Mouse (Mus musculus) right cerebral cortex, postnatal 14 days (tissue): ENCODE results near the gene Grk4.

ENCODE experiments used
- DNase-seq: peaks from one replicate; pipeline ENCODE4 v3.0.0; 2022

The Grk4 gene

DNA sequence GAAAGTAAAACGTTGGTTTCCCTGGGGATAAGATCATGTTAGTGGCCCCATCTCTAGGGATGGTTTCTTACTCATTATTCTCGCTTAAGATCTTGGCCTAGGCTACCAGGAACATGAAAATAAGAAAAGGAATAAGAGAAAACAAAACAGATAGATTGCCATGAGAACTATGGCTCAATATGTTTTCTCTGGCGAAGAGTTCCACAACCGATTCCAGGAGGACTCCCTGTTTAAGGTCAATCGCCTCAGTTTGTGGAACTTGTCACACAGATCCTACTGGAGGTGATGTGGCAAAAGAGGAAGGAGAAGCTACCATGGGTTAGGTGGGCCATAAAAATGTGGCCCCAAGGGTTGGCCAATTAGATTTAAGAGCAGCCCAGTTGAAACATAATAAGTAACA is 54.6 kb downstream of the Grk4 start:
- no peak for DNase-seq

- no peak for DNase-seq
Measured at GRCm38 (mm10) chr5:34729141-34729540, 69.0 kb downstream of the Grk4 start.

- no peak for DNase-seq
Measured at GRCm38 (mm10) chr5:34730255-34730654, 70.1 kb downstream of the Grk4 start.

DNA sequence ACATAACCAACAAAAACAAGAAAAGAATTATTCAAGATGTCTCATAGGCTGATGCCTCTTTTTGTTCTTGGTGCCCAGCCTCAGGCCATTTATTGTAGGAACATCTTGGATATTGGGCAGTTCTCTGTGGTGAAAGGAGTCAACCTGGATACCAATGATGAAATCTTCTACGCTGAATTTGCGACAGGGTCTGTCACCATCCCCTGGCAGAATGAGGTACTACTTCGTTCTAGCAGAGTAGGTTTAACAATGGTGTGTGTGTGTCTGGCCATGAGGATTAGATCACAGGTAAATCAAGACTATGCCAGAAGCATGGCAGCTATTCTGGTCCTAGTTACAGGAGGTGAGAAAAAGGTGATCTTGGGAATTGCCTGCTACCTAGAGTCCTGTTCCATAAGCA is 91.3 kb downstream of the Grk4 start:
- no peak for DNase-seq

- no peak for DNase-seq
Measured at GRCm38 (mm10) chr5:34758762-34759161, 98.6 kb downstream of the Grk4 start.

- peak; percentile 8 for DNase-seq
Measured at GRCm38 (mm10) chr5:34760850-34761508, 100.8 kb downstream of the Grk4 start.

DNA sequence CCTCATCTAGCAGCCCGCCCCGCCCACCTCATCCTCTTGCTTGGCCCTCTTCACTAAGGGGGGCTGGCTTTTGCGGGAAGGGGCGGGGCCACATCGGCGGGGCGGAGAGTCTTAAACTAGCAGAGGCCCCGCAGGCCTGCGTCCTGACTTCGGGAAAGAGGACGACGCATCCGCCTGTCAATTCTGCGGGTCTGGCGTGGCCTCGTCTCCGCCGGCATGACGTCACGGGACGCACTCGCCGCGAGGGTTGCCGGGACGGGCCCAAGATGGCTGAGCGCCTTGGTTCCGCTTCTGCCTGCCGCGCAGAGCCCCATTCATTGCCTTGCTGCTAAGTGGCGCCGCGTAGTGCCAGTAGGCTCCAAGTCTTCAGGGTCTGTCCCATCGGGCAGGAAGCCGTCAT is 101.3 kb downstream of the Grk4 start, which contains the start of gene Htt:
Gene Htt, plus strand, starts transcription at position 232 of the 400 bp plus-strand sequence.
- DNase-seq: peak; percentile 97

DNA sequence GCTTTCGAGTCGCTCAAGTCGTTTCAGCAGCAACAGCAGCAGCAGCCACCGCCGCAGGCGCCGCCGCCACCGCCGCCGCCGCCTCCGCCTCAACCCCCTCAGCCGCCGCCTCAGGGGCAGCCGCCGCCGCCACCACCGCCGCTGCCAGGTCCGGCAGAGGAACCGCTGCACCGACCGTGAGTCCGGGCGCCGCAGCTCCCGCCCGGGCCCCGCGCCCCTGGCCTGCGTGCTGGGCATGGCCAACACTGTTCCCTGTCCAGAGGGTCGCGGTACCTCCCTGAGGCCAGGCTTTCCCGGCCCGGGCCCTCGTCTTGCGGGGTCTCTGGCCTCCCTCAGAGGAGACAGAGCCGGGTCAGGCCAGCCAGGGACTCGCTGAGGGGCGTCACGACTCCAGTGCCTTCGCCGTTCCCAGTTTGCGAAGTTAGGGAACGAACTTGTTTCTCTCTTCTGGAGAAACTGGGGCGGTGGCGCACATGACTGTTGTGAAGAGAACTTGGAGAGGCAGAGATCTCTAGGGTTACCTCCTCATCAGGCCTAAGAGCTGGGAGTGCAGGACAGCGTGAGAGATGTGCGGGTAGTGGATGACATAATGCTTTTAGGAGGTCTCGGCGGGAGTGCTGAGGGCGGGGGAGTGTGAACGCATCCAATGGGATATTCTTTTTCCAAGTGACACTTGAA is 101.9 kb downstream of the Grk4 start:
- peak; percentile 43 for DNase-seq

GRCm38 (mm10) chr5:34771818-34772217 is 111.6 kb downstream of the Grk4 start:
- no peak for DNase-seq

GRCm38 (mm10) chr5:34772696-34773245 is 112.6 kb downstream of the Grk4 start:
- DNase-seq: no peak

GRCm38 (mm10) chr5:34773392-34773791 is 113.2 kb downstream of the Grk4 start:
- no peak for DNase-seq

DNA sequence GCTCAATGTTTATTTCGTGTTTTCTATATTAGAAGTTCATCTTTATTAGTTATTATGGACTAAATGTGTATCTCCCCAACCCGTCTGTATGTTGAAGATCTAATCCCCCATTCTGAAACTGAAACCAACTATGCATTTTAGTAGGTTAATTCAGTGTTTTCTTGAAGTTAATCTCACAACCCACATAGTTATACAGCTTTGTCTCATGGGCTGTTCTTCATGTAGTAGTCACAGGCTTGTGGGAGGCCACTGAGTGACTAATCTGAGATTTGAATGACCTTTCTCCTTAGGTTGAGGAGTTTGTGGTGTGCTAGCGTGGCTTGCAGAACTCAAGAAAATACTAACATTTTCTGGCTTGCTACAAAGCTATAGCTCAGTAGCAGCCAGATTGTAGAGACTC is 124.8 kb downstream of the Grk4 start:
- DNase-seq: no peak

GRCm38 (mm10) chr5:34791141-34791540 is 131.0 kb downstream of the Grk4 start:
- DNase-seq: no peak

GRCm38 (mm10) chr5:34800292-34800953 is 140.2 kb downstream of the Grk4 start:
- DNase-seq: no peak
